Comparison of ENCODE assay signal across 10 mouse cellular contexts in genomic region chr2:153943537-153943936, GRCm38 (mm10). TPM values are rescaled to one million over a fixed set of nuclear protein-coding genes. Genes with fewer than 3 reads are reported as not detected.
DNase-seq lines count a peak whose midpoint lies in the region; ATAC-seq lines count a peak whose summit lies in the region.
"Had no signal": no experiment of that assay in that cellular context is flagged by ENCODE, and none has a peak within 500 bp of the region (broad histone marks: within the 10 kb centered on the region; RNA-seq: fewer than 3 reads in every experiment).

No protein-coding gene starts in this region.

- no peaks in the 10 kb centered on the region for H3K9me3 ChIP-seq in forebrain, embryonic 11.5 days (ENCODE audit: control insufficient read depth, low read length)
- no peaks in the 10 kb centered on the region for H3K9me3 ChIP-seq in forebrain, embryonic 15.5 days

- H3K36me3 ChIP-seq in forebrain, embryonic 11.5 days (ENCODE audit: control insufficient read depth, insufficient read depth, low read length): no peaks in the 10 kb centered on the region
- H3K36me3 ChIP-seq in forebrain, embryonic 15.5 days: no peaks in the 10 kb centered on the region
- H3K36me3 ChIP-seq in splenic B cell, adult 2 months (ENCODE audit: control insufficient read depth, insufficient read depth, low read length, poor library complexity, severe bottlenecking): no peaks in the 10 kb centered on the region

- ATAC-seq in forebrain, embryonic 11.5 days (replicated peaks; ENCODE audit: low FRiP score): no peak
- no peak for ATAC-seq in forebrain, embryonic 15.5 days (replicated peaks)

- H3K4me1 ChIP-seq in forebrain, embryonic 11.5 days (replicated peaks; ENCODE audit: control insufficient read depth, insufficient read depth, low read length): no peaks in the 10 kb centered on the region
- no peaks in the 10 kb centered on the region for H3K4me1 ChIP-seq in forebrain, embryonic 15.5 days

- no peak overlapping the region for H3K4me3 ChIP-seq in forebrain, embryonic 11.5 days (ENCODE audit: low read depth, low read length)
- H3K4me3 ChIP-seq in forebrain, embryonic 15.5 days: no peak overlapping the region

- peak; percentile 81 for DNase-seq in forebrain, embryonic 11.5 days (ENCODE audit: low spot score)
- peak; percentile 69 for DNase-seq in 3T3-L1 (ENCODE audit: low read depth, low spot score)
- DNase-seq in adrenal gland, postnatal 10 days: peak; percentile 68
- DNase-seq in embryo, embryonic 10 days (ENCODE audit: low spot score): peak; percentile 63
- peak; percentile 8 to 71 for DNase-seq in kidney, postnatal 36 days
- peak; percentile 4 for DNase-seq in lung, postnatal 25 days (ENCODE audit: low spot score)
- peak; percentile 64 for DNase-seq in splenic B cell, adult 2 months (ENCODE audit: low read depth, low spot score)

- no peak overlapping the region for H3K27ac ChIP-seq in forebrain, embryonic 11.5 days (ENCODE audit: low read depth, low read length)
- H3K27ac ChIP-seq in forebrain, embryonic 15.5 days (replicated peaks): no peak overlapping the region

- no peaks in the 10 kb centered on the region for H3K27me3 ChIP-seq in forebrain, embryonic 11.5 days (ENCODE audit: control insufficient read depth, insufficient read depth, low read length)
- no peaks in the 10 kb centered on the region for H3K27me3 ChIP-seq in forebrain, embryonic 15.5 days
- H3K27me3 ChIP-seq in splenic B cell, adult 2 months (ENCODE audit: control insufficient read depth, insufficient read depth, low read length, poor library complexity, severe bottlenecking): no peaks in the 10 kb centered on the region

- no peak overlapping the region for H3K4me2 ChIP-seq in forebrain, embryonic 11.5 days (ENCODE audit: low read depth, low read length, severe bottlenecking)
- H3K4me2 ChIP-seq in forebrain, embryonic 15.5 days (replicated peaks): no peak overlapping the region

- H3K9ac ChIP-seq in forebrain, embryonic 11.5 days (ENCODE audit: low read length): no peak overlapping the region
- H3K9ac ChIP-seq in forebrain, embryonic 15.5 days (replicated peaks): no peak overlapping the region

- WGBS in forebrain, embryonic 11.5 days: 45% methylated on average over 3 of the region's 3 CpGs
- 41% methylated on average over 3 of the region's 3 CpGs for WGBS in forebrain, embryonic 15.5 days

RNA-seq across cellular contexts. Expression of gene Bpifb4, which starts 5.5 kb away (rescaled TPM):
- polyA plus RNA-seq in forebrain, embryonic 11.5 days (2014; fragmentation: Nextera tagmentation; extraction: Ambion mirVana): not detected in 2 replicates
- polyA plus RNA-seq in forebrain, embryonic 15.5 days (2015; fragmentation: Nextera tagmentation; extraction: Ambion mirVana): not detected in 2 replicates
- not detected for total RNA-seq in adrenal gland, postnatal 10 days (2021)
- total RNA-seq: hematopoietic stem cell, adult 5-6 weeks had no signal
- polyA plus RNA-seq: neural tube, embryonic 14.5 days had no signal

RNA-seq across cellular contexts. Expression of gene Bpifb3, which starts 25.5 kb away (rescaled TPM):
- polyA plus RNA-seq in forebrain, embryonic 11.5 days (2014; fragmentation: Nextera tagmentation; extraction: Ambion mirVana): not detected in 2 replicates
- polyA plus RNA-seq in forebrain, embryonic 15.5 days (2015; fragmentation: Nextera tagmentation; extraction: Ambion mirVana): not detected in 2 replicates
- not detected for total RNA-seq in adrenal gland, postnatal 10 days (2021)
- total RNA-seq: hematopoietic stem cell, adult 5-6 weeks had no signal
- polyA plus RNA-seq: neural tube, embryonic 14.5 days had no signal

RNA-seq across cellular contexts. Expression of gene Bpifa6, which starts 31.2 kb away (rescaled TPM):
- not detected in 2 replicates for polyA plus RNA-seq in forebrain, embryonic 11.5 days (2014; fragmentation: Nextera tagmentation; extraction: Ambion mirVana)
- not detected in 2 replicates for polyA plus RNA-seq in forebrain, embryonic 15.5 days (2015; fragmentation: Nextera tagmentation; extraction: Ambion mirVana)
- not detected for total RNA-seq in adrenal gland, postnatal 10 days (2021)
- total RNA-seq: hematopoietic stem cell, adult 5-6 weeks had no signal
- polyA plus RNA-seq: neural tube, embryonic 14.5 days had no signal

RNA-seq across cellular contexts. Expression of gene Bpifb6, which starts 43.3 kb away (rescaled TPM):
- not detected in 2 replicates for polyA plus RNA-seq in forebrain, embryonic 11.5 days (2014; fragmentation: Nextera tagmentation; extraction: Ambion mirVana)
- polyA plus RNA-seq in forebrain, embryonic 15.5 days (2015; fragmentation: Nextera tagmentation; extraction: Ambion mirVana): not detected in 2 replicates
- 1 to 10 TPM; 1.2 to 1.7 TPM for total RNA-seq in adrenal gland, postnatal 10 days (2021)
- total RNA-seq: hematopoietic stem cell, adult 5-6 weeks had no signal
- polyA plus RNA-seq: neural tube, embryonic 14.5 days had no signal

Comparison
In these comparisons a context has a peak if more than half of its experiments do, and no peak if none do; other contexts are left out.
1. DNase-seq: peak in every context shown above with its lines; median percentile 81 in forebrain, embryonic 11.5 days; 69 in 3T3-L1; 68 in adrenal gland, postnatal 10 days; 64 in splenic B cell, adult 2 months; 63 in embryo, embryonic 10 days; 40 in kidney, postnatal 36 days; 4 in lung, postnatal 25 days.